ENCODE assay signal across 21 mouse cellular contexts in genomic region chr11:106784476-106784875, GRCm38 (mm10). TPM values are rescaled to one million over a fixed set of nuclear protein-coding genes. Genes with fewer than 3 reads are reported as not detected.
"Had no signal": no experiment of that assay in that cellular context is flagged by ENCODE, and none has a peak within 500 bp of the region (broad histone marks: within the 10 kb centered on the region; RNA-seq: fewer than 3 reads in every experiment).

No protein-coding gene starts in this region.

- DNase-seq: kidney, adult 11 months; kidney, adult 8-10 months; kidney, postnatal 10 days; kidney, postnatal 36 days; liver, postnatal 0 days; lung, embryonic 14.5 days; lung, postnatal 36 days; midbrain, embryonic 14.5 days; right cerebral cortex, adult 18-20 months; right cerebral cortex, postnatal 14 days; right cerebral cortex, postnatal 4 days; thymus, adult 18-20 months; thymus, postnatal 36 days had no signal

- H3K27ac ChIP-seq: kidney, embryonic 15.5 days; liver, embryonic 14.5 days; neural tube, embryonic 12.5 days; neural tube, embryonic 15.5 days had no signal

- ATAC-seq: liver, postnatal 0 days; lung, postnatal 0 days had no signal

- H3K4me3 ChIP-seq: neural tube, embryonic 12.5 days; neural tube, embryonic 15.5 days had no signal

RNA-seq across cellular contexts. Expression of gene Milr1, which starts 33.5 kb away (rescaled TPM):
- total RNA-seq: layer of hippocampus, postnatal 14 days; left cerebral cortex, postnatal 25 days; midbrain, postnatal 0 days had no signal
